Mouse (Mus musculus) liver, embryonic 11.5 days (tissue): ENCODE measurements around the gene Scn2b. TPM values are rescaled to one million over a fixed set of nuclear protein-coding genes. Genes with fewer than 3 reads are reported as not detected.

Experiments
- ATAC-seq: fragments of 200-750 bp; cut with Nextera tagmentation; replicated peaks from 2 replicates; pipeline ENCODE4 v1.8.0; 2017; ENCODE audit warnings: moderate number of reproducible peaks, mild to moderate bottlenecking, moderate TSS enrichment, moderate library complexity; ENCODE audit not compliant: low FRiP score
- DNase-seq: peaks from one replicate; pipeline ENCODE4 v3.0.0-alpha.2; 2017; ENCODE audit warnings: low spot score
- H3K27ac ChIP-seq: fragments of 300-500 bp; sonication (generic); 2 replicates; pipeline ENCODE4 v1.5.1; 2014; ENCODE audit warnings: mild to moderate bottlenecking, low read depth, low read length, control low read depth
- H3K27me3 ChIP-seq: fragments of 300-500 bp; sonication (generic); replicated peaks from 2 replicates; pipeline ENCODE4 v1.6.1; 2014; ENCODE audit warnings: low read length, mixed read lengths; ENCODE audit not compliant: control insufficient read depth, insufficient read depth
- H3K36me3 ChIP-seq: fragments of 300-500 bp; sonication (generic); 2 replicates; pipeline ENCODE4 v1.6.1; 2014; ENCODE audit warnings: mild to moderate bottlenecking, low read length, moderate library complexity, mixed read lengths; ENCODE audit not compliant: control insufficient read depth, insufficient read depth
- H3K4me1 ChIP-seq: fragments of 300-500 bp; sonication (generic); replicated peaks from 2 replicates; pipeline ENCODE4 v1.6.1; 2014; ENCODE audit warnings: low read length, mixed read lengths; ENCODE audit not compliant: control insufficient read depth, insufficient read depth
- H3K4me2 ChIP-seq: fragments of 300-500 bp; sonication (generic); 2 replicates; pipeline ENCODE4 v1.6.1; 2014; ENCODE audit warnings: mild to moderate bottlenecking, control low read depth, moderate library complexity
- H3K4me3 ChIP-seq: fragments of 300-500 bp; sonication (generic); 2 replicates; pipeline ENCODE4 v1.5.1; 2014; ENCODE audit warnings: low read depth, low read length, control low read depth
- H3K9ac ChIP-seq: fragments of 300-500 bp; sonication (generic); 2 replicates; pipeline ENCODE4 v1.6.1; 2014; ENCODE audit warnings: low read depth, low read length, control low read depth
- H3K9me3 ChIP-seq: fragments of 300-500 bp; sonication (generic); 2 replicates; pipeline ENCODE4 v1.6.1; 2016; ENCODE audit warnings: low read length, inconsistent platforms, mixed read lengths; ENCODE audit not compliant: control insufficient read depth
- WGBS: fragments of 180-500 bp; shearing (Covaris S2); extraction: QIAGEN DNeasy Blood & Tissue Kit; methylation state at CpG from one replicate; pipeline ENCODE4 v1.1.7; 2014; 5-methylcytosine and 5-hydroxymethylcytosine counted together
- polyA plus RNA-seq: library from polyadenylated mRNA; unstranded; fragments of >200 nt; fragmentation: Nextera tagmentation; extraction: Ambion mirVana; gene quantifications from 2 replicates; pipeline ENCODE4 v1.2.1, GENCODE M21; 2014

The Scn2b gene
- polyA plus RNA-seq, 1 experiment from 2014 or later, result 2.3 TPM

GRCm38 (mm10) chr9:45173475-45173874 lies 55.9 kb downstream of the Scn2b start:
- 66% methylated on average over 3 of the region's 3 CpGs for whole genome bisulfite sequencing
- Histone ChIP-seq H3K9ac (no peak overlapping the region), H3K36me3 (no peaks in the 10 kb centered on the region), H3K9me3 (peaks cover 2% of the 10 kb centered on the region; the same call in 1 of the 2 replicates), H3K27ac (no peak overlapping the region), H3K4me2 (no peak overlapping the region), H3K4me3 (no peak overlapping the region), H3K4me1 (no peaks in the 10 kb centered on the region), H3K27me3 (no peaks in the 10 kb centered on the region)
- ATAC-seq (no peak), DNase-seq (no peak)

DNA sequence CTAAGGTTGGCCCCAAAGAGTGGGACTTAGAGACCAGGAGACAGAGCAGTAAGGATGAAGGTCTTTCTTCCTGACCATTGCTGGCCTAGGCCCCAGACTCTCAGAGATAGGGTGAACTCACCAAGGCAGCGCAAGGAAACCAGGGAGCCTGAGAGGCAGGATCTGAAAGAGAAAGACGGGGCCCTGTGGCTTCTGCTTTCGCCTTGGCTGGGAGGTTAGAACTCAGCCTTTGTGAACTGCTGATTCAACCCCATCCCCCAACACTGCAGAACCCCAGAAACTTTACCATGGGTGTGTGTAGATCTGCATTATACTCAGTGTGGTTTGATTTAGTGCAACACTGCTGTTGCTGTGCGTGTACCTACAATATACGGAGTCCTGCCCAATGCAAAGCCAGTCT lies 61.7 kb downstream of the Scn2b start:
- 79% methylated on average over 5 of the region's 5 CpGs for WGBS

More for the DNA sequence above, 61.7 kb downstream of the Scn2b start:
- Histone ChIP-seq H3K4me2 (no peak overlapping the region), H3K9ac (no peak overlapping the region), H3K9me3 (no peaks in the 10 kb centered on the region), H3K27ac (no peak overlapping the region), H3K4me3 (no peak overlapping the region), H3K27me3 (0 out of 2 replicates have a peak, but pooled peaks cover 4% of the 10 kb centered on the region), H3K36me3 (no peaks in the 10 kb centered on the region), H3K4me1 (no peaks in the 10 kb centered on the region)
- no peak for DNase-seq
- ATAC-seq, result no peak

Other genes starting within 250 kb of the Scn2b start
- gene Kmt2a, start 236.5 kb upstream of the Scn2b start, polyA plus RNA-seq, result 6.8 and 9.7 TPM in 2 replicates
- gene Atp5l, start 197.0 kb upstream of the Scn2b start, polyA plus RNA-seq, result 671 and 713 TPM in 2 replicates
- 19.5 and 23.9 TPM in 2 replicates for gene Ube4a, start 152.2 kb upstream of the Scn2b start, polyA plus RNA-seq
- gene Cd3g, start 137.4 kb upstream of the Scn2b start, polyA plus RNA-seq, result 0.23 and 0.55 TPM in 2 replicates
- not detected in 2 replicates for gene Cd3d, start 136.0 kb upstream of the Scn2b start, polyA plus RNA-seq
- gene Cd3e, start 108.2 kb upstream of the Scn2b start, polyA plus RNA-seq, result not detected in 2 replicates
- 6.4 and 6.5 TPM in 2 replicates for gene Mpzl2, start 78.0 kb upstream of the Scn2b start, polyA plus RNA-seq
- gene Mpzl3, start 62.6 kb upstream of the Scn2b start, polyA plus RNA-seq, result 1.0 and 1.3 TPM in 2 replicates
- 0.16 and 0.18 TPM in 2 replicates for gene Jaml, start 38.6 kb upstream of the Scn2b start, polyA plus RNA-seq
- 0.22 and 0.41 TPM in 2 replicates for gene Scn4b, start 20.6 kb downstream of the Scn2b start, polyA plus RNA-seq
- gene BC049352, start 64.2 kb downstream of the Scn2b start, polyA plus RNA-seq, result 0.15 TPM in 1 of 2 replicates, not detected in the other
- gene Tmprss4, start 86.3 kb downstream of the Scn2b start, polyA plus RNA-seq, result 0.17 TPM in 1 of 2 replicates, not detected in the other
- gene Il10ra, start 151.4 kb downstream of the Scn2b start, polyA plus RNA-seq, result 5.4 and 6.6 TPM in 2 replicates
- gene Tmprss13, start 201.3 kb downstream of the Scn2b start, polyA plus RNA-seq, result 0.08 TPM in 1 of 2 replicates, not detected in the other